Mouse (Mus musculus) bone marrow, adult 2 months (tissue): ENCODE measurements around the gene Pcdh10.

Experiments used
- CTCF ChIP-seq: fragments of 200-500 bp; IDR thresholded peaks from 2 replicates; pipeline ENCODE4 v1.5.1; 2011; ENCODE audit warnings: low read length, control low read depth; ENCODE audit not compliant: control insufficient read depth, insufficient read depth
- POLR2A ChIP-seq: fragments of 200-500 bp; IDR thresholded peaks from 2 replicates; pipeline ENCODE4 v1.6.1; 2011; ENCODE audit warnings: low read depth, mild to moderate bottlenecking, control low read depth, low read length, borderline replicate concordance; ENCODE audit not compliant: control insufficient read depth

DNA sequence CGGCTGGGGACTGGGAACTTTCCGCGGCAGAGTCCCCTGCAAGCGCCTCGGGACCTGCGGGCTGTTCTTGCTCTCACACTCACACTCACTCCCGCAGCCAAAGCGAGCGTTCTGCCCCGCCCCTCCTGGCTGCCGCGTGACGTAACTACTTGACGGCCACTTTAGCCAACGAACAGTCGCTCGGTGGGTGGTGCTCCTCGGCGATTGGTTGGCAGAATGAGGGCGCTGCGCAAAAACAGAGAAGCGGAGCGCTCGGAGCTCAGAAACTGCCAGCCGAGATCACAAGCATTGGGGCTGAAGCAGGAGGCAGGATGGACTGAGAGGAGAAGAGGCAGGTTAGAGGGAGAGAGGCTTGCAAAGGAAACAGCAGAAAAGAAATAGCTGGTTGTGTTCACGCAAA, at the start of gene Pcdh10:
- TF ChIP-seq CTCF (no peak), POLR2A (no peak)
